Mouse (Mus musculus): ENCODE data around the gene L1td1. TPM values are rescaled to one million over a fixed set of nuclear protein-coding genes. Genes with fewer than 3 reads are reported as not detected.

L1td1 gene
- polyA plus RNA-seq (2014; fragmentation: Nextera tagmentation; extraction: Ambion mirVana): not detected in 2 replicates

DNA sequence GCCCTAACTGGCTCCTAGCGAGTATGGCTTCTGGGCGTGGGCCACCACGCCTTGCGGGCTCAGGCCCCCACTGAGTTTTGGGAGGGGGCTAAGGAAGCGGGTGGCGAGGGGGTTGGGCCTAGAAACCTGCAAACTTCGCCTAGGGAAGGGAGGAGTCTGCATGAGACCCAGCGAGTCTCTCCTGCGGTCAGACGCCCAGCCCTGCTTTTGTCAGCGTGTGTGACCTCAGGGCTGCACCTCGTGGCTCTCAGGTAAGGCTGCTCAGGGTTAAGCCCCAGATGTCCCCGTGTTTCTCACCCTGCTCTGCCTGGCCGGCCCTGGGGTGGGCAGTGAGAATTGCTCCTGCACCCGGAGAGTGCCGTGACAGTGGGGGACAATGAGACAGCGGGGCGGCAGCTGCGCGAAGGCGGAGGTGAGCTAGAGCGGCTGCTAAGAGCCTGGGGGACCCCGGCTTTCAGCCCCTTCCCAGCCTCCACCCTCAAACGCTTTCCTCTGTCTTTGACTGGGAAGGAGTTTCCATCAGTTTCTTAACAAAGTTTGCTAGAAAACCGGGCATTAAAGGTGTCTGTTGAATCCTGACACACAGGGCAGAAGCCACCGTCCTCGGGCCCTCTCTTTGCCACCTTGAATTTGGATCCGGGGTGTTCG lies at the start of gene L1td1:
Gene L1td1 (plus strand): TSS at position 145 of the 648 bp plus-strand sequence.
- peaks cover 16% of the 10 kb centered on the region for H3K27me3 ChIP-seq (ENCODE audit: control insufficient read depth, insufficient read depth, low read length)
- WGBS: 7% methylated on average over 29 of the region's 29 CpGs
- H3K36me3 ChIP-seq (ENCODE audit: control insufficient read depth, insufficient read depth, low read length): no peaks in the 10 kb centered on the region
- ATAC-seq (ENCODE audit: low read depth): peak; percentile 52; the same call in 1 of the 2 replicates
- H3K27ac ChIP-seq (ENCODE audit: low read depth, low read length): no peak within 1 kb of the TSS
- H3K4me1 ChIP-seq (ENCODE audit: control insufficient read depth, insufficient read depth, low read length): peaks cover 9% of the 10 kb centered on the region; the same call in 1 of the 2 replicates
- H3K4me2 ChIP-seq (ENCODE audit: low read depth, low read length): peak within 1 kb of the TSS; percentile 39
- peak within 1 kb of the TSS; percentile 32 for H3K9ac ChIP-seq (replicated peaks; ENCODE audit: low read depth, low read length)
- peak within 1 kb of the TSS; percentile 13; the same call in 1 of the 2 replicates for H3K4me3 ChIP-seq (ENCODE audit: low read depth, low read length)
- no peaks in the 10 kb centered on the region for H3K9me3 ChIP-seq (ENCODE audit: control insufficient read depth, low read length)

DNA sequence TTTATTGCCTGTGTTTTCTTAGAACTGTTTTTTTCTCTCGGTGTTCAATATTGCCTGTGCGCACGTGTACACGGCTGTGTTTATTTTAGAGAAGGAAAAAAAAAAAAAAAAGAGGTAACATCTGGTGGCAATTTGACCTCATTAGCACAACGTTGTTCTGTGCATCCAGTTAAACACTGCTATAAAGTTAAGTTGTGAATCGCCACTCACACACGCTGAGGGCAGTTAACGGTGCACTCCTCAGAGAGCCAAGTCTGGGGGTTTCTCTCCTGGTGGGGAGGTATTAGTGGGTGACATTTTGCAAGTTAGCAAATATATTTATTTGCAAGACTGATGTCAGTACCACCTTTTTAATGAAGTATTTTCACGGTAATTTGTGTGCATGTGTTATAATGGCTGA lies 49.0 kb upstream of the L1td1 start:
- no peak overlapping the region for H3K9ac ChIP-seq (replicated peaks; ENCODE audit: low read depth, low read length)
- WGBS: 35% methylated on average over 9 of the region's 9 CpGs
- H3K27ac ChIP-seq (ENCODE audit: low read depth, low read length): no peak overlapping the region
- no peak for ATAC-seq (ENCODE audit: low read depth)
- no peak overlapping the region for H3K4me2 ChIP-seq (ENCODE audit: low read depth, low read length)
- H3K36me3 ChIP-seq (ENCODE audit: control insufficient read depth, insufficient read depth, low read length): no peaks in the 10 kb centered on the region
- H3K9me3 ChIP-seq (ENCODE audit: control insufficient read depth, low read length): no peaks in the 10 kb centered on the region
- H3K27me3 ChIP-seq (ENCODE audit: control insufficient read depth, insufficient read depth, low read length): no peaks in the 10 kb centered on the region
- no peaks in the 10 kb centered on the region for H3K4me1 ChIP-seq (ENCODE audit: control insufficient read depth, insufficient read depth, low read length)
- no peak overlapping the region for H3K4me3 ChIP-seq (ENCODE audit: low read depth, low read length)

DNA sequence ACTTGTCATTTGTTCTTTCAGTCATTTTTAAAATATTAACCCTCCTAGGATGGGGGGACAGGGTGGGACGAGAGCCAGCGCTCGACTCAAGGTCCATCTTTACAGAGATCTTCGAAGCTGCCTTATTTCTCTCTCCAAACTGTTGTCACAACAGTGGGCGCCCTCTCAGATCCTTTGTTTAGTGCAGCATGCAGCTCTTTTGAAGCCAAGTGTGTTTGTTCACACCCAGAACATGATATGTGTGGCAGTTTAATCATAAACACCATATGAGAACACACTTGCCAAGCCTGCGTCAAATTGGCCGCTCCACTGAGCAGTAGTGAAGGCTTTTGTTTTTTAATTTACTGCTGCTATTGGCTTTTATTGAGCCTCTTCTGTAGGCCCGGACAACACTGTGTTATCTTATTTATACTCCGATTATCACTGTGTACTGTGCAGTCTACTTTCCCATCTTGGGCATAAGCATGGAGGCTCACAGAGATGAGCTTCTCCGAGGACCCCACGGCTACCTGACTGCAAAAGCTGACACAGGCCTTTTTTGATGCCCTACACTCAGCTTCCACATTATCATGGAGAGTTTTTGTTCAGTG lies 39.8 kb upstream of the L1td1 start:
- no peak overlapping the region for H3K9ac ChIP-seq (replicated peaks; ENCODE audit: low read depth, low read length)
- no peaks in the 10 kb centered on the region for H3K9me3 ChIP-seq (ENCODE audit: control insufficient read depth, low read length)
- H3K4me1 ChIP-seq (ENCODE audit: control insufficient read depth, insufficient read depth, low read length): peaks cover 4% of the 10 kb centered on the region; the same call in 1 of the 2 replicates
- H3K27me3 ChIP-seq (ENCODE audit: control insufficient read depth, insufficient read depth, low read length): no peaks in the 10 kb centered on the region
- H3K4me2 ChIP-seq (ENCODE audit: low read depth, low read length): no peak overlapping the region
- H3K27ac ChIP-seq (ENCODE audit: low read depth, low read length): no peak overlapping the region
- 57% methylated on average over 11 of the region's 11 CpGs for WGBS
- peak; percentile 50 for ATAC-seq (ENCODE audit: low read depth)
- no peaks in the 10 kb centered on the region for H3K36me3 ChIP-seq (ENCODE audit: control insufficient read depth, insufficient read depth, low read length)
- H3K4me3 ChIP-seq (ENCODE audit: low read depth, low read length): no peak overlapping the region

DNA sequence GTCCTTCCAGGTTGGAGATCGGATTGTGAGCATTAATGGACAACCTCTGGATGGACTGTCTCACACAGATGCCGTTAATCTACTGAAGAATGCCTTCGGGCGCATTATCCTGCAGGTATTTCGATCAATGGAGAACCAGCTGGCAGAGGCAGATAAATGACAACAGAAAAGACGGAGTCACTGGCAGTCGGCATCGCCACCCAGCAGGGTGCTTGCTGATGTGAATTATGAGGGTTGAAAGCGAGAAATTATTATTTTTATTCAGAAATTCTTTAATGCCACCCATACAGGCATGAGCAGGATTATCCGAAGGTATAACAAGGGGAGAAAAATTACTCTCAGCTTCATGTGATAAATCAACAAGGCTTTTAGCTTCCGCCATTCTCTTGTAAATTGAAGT lies 38.4 kb upstream of the L1td1 start:
- Histone ChIP-seq H3K9ac (replicated peaks; ENCODE audit: low read depth, low read length) (no peak overlapping the region), H3K27ac (ENCODE audit: low read depth, low read length) (no peak overlapping the region), H3K27me3 (ENCODE audit: control insufficient read depth, insufficient read depth, low read length) (no peaks in the 10 kb centered on the region), H3K9me3 (ENCODE audit: control insufficient read depth, low read length) (no peaks in the 10 kb centered on the region), H3K36me3 (ENCODE audit: control insufficient read depth, insufficient read depth, low read length) (no peaks in the 10 kb centered on the region), H3K4me3 (ENCODE audit: low read depth, low read length) (no peak overlapping the region), H3K4me1 (ENCODE audit: control insufficient read depth, insufficient read depth, low read length) (peaks cover 4% of the 10 kb centered on the region; the same call in 1 of the 2 replicates), H3K4me2 (ENCODE audit: low read depth, low read length) (peak overlapping the region; percentile 9; the same call in 1 of the 2 replicates)
- WGBS: 39% methylated on average over 11 of the region's 11 CpGs
- peak; percentile 10; the same call in 1 of the 2 replicates for ATAC-seq (ENCODE audit: low read depth)

DNA sequence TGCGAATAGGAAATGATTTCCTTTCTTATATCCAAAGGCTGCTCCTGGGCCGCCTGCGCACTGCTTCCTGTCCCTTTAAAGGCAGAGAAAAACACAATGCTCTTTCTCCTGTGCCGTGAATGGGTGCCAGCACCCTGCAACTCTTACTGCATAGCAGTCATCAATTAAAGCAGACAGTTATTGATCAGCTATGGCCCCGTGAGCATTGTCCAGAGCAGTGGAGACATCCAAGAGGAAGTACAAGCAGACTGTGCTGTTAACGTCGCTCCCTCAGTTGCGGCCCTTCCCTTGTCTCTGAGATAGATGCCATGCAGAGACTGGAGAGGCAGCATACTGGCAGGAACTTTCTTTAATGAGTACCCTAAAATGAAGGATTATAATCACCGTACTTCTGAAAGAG lies 38.0 kb upstream of the L1td1 start:
- ATAC-seq (ENCODE audit: low read depth): peak; percentile 38; the same call in 1 of the 2 replicates
- Histone ChIP-seq H3K4me3 (ENCODE audit: low read depth, low read length) (no peak overlapping the region), H3K4me2 (ENCODE audit: low read depth, low read length) (peak overlapping the region; percentile 9; the same call in 1 of the 2 replicates), H3K9me3 (ENCODE audit: control insufficient read depth, low read length) (no peaks in the 10 kb centered on the region), H3K27ac (ENCODE audit: low read depth, low read length) (no peak overlapping the region), H3K4me1 (ENCODE audit: control insufficient read depth, insufficient read depth, low read length) (peaks cover 4% of the 10 kb centered on the region; the same call in 1 of the 2 replicates), H3K27me3 (ENCODE audit: control insufficient read depth, insufficient read depth, low read length) (no peaks in the 10 kb centered on the region), H3K36me3 (ENCODE audit: control insufficient read depth, insufficient read depth, low read length) (no peaks in the 10 kb centered on the region), H3K9ac (replicated peaks; ENCODE audit: low read depth, low read length) (no peak overlapping the region)
- 37% methylated on average over 9 of the region's 9 CpGs for WGBS

DNA sequence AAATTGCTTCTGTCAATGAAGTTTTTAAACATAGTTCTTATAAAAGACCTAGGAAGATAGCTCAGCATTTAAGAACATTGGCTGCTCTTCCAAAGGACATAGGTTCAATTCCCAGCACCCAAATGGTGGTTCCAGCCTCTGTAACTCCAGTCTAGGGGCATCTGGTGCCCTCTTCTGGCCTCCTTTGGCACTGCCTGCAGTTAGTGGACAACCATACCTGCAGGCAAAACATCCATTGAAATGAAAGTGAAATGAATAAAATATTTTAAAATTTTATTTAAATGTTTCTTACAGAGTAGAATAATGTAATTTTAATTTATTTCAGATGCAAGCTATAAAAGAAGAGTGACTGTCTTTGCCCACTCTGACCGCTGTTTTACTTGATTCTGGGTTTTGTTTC lies 36.5 kb upstream of the L1td1 start:
- no peaks in the 10 kb centered on the region for H3K27me3 ChIP-seq (ENCODE audit: control insufficient read depth, insufficient read depth, low read length)
- 94% methylated on average over 1 of the region's 1 CpGs for WGBS
- H3K27ac ChIP-seq (ENCODE audit: low read depth, low read length): no peak overlapping the region
- H3K4me2 ChIP-seq (ENCODE audit: low read depth, low read length): no peak overlapping the region
- no peaks in the 10 kb centered on the region for H3K36me3 ChIP-seq (ENCODE audit: control insufficient read depth, insufficient read depth, low read length)
- H3K4me1 ChIP-seq (ENCODE audit: control insufficient read depth, insufficient read depth, low read length): peaks cover 4% of the 10 kb centered on the region; the same call in 1 of the 2 replicates
- H3K9ac ChIP-seq (replicated peaks; ENCODE audit: low read depth, low read length): no peak overlapping the region
- no peaks in the 10 kb centered on the region for H3K9me3 ChIP-seq (ENCODE audit: control insufficient read depth, low read length)
- no peak for ATAC-seq (ENCODE audit: low read depth)
- H3K4me3 ChIP-seq (ENCODE audit: low read depth, low read length): no peak overlapping the region

DNA sequence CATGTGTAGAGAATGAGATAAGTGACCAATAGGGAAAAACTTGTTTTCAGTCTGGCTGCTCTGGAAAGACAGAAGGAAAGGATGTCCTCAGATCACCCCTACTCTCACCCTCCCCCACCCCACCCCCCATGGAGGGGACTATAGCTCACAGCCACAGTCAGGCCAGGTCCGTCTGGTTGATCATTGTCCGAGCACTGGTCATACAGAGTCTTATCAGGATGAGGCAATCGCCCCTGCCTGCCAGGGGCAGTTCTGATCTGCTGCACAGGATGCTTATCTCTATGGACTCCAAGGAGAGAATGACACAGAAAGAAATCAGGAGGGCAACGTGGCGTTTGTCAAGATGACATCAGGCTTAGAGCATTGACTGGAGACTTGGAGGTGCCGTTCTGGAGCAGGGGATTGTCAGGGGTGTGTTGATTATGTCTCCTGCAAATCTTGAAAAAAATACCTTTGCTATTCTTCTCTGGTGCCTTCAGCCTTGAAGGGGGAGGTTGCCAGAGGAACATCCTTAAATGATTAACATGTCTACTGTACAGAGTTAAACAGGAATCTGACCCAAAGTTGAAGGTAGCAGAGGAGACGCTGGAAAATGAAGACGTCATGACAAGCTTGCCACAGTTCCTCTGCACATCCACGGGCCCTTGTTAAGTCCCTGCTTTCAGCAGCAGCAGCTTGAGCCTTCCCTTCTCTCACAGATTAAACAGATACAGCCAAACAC lies 32.9 kb upstream of the L1td1 start:
- Histone ChIP-seq H3K9me3 (ENCODE audit: control insufficient read depth, low read length) (no peaks in the 10 kb centered on the region), H3K36me3 (ENCODE audit: control insufficient read depth, insufficient read depth, low read length) (no peaks in the 10 kb centered on the region), H3K4me3 (ENCODE audit: low read depth, low read length) (no peak overlapping the region), H3K27me3 (ENCODE audit: control insufficient read depth, insufficient read depth, low read length) (no peaks in the 10 kb centered on the region), H3K4me2 (ENCODE audit: low read depth, low read length) (no peak overlapping the region), H3K27ac (ENCODE audit: low read depth, low read length) (no peak overlapping the region), H3K9ac (replicated peaks; ENCODE audit: low read depth, low read length) (no peak overlapping the region), H3K4me1 (ENCODE audit: control insufficient read depth, insufficient read depth, low read length) (no peaks in the 10 kb centered on the region)
- no peak for ATAC-seq (ENCODE audit: low read depth)
- 74% methylated on average over 9 of the region's 9 CpGs for WGBS

DNA sequence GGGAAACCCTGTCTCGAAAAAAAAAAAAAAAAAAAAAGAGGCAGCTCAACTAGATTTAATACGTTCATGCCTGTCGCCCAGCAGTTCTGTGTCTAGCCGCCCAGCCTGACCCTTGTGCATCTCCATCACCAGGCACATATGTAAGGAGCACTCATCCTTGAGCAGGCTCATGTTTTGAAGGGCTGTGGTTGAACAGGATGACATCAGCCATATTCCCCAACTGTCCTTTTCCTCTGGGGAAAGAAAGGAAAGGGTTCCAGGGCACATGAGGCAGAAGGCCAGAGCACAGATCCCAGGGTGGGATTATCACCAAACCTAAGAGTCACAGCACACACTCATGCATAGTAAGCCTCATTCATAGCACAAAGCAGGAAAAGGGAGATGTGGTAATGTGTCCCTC lies 28.6 kb upstream of the L1td1 start:
- no peaks in the 10 kb centered on the region for H3K27me3 ChIP-seq (ENCODE audit: control insufficient read depth, insufficient read depth, low read length)
- no peak for ATAC-seq (ENCODE audit: low read depth)
- H3K9ac ChIP-seq (replicated peaks; ENCODE audit: low read depth, low read length): no peak overlapping the region
- H3K27ac ChIP-seq (ENCODE audit: low read depth, low read length): no peak overlapping the region
- H3K4me1 ChIP-seq (ENCODE audit: control insufficient read depth, insufficient read depth, low read length): no peaks in the 10 kb centered on the region
- no peaks in the 10 kb centered on the region for H3K9me3 ChIP-seq (ENCODE audit: control insufficient read depth, low read length)
- WGBS: 84% methylated on average over 4 of the region's 4 CpGs
- H3K36me3 ChIP-seq (ENCODE audit: control insufficient read depth, insufficient read depth, low read length): no peaks in the 10 kb centered on the region
- H3K4me3 ChIP-seq (ENCODE audit: low read depth, low read length): no peak overlapping the region
- no peak overlapping the region for H3K4me2 ChIP-seq (ENCODE audit: low read depth, low read length)

DNA sequence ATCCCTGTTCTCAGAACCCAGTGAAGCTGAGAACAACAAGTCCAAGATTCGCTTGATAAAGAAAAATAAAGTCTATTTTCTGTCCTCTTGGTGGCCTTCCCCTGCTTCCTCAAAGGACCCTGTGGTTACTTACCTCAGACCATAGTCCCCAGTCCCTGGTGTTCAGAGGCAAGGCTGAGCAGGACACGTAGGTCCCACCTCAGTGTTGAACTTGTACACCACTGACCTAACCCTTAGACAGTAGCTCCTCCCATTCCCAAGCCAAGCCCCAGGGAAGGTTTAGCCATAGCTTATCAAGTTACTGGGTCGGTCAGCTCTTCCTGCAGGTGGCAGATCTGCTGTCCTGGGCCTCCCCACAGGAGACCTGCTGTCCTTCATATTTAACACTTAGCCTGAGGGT lies 27.6 kb upstream of the L1td1 start:
- no peaks in the 10 kb centered on the region for H3K9me3 ChIP-seq (ENCODE audit: control insufficient read depth, low read length)
- H3K27me3 ChIP-seq (ENCODE audit: control insufficient read depth, insufficient read depth, low read length): no peaks in the 10 kb centered on the region
- H3K4me3 ChIP-seq (ENCODE audit: low read depth, low read length): no peak overlapping the region
- H3K27ac ChIP-seq (ENCODE audit: low read depth, low read length): no peak overlapping the region
- H3K9ac ChIP-seq (replicated peaks; ENCODE audit: low read depth, low read length): no peak overlapping the region
- no peaks in the 10 kb centered on the region for H3K4me1 ChIP-seq (ENCODE audit: control insufficient read depth, insufficient read depth, low read length)
- H3K36me3 ChIP-seq (ENCODE audit: control insufficient read depth, insufficient read depth, low read length): no peaks in the 10 kb centered on the region
- H3K4me2 ChIP-seq (ENCODE audit: low read depth, low read length): no peak overlapping the region
- ATAC-seq (ENCODE audit: low read depth): no peak
- 73% methylated on average over 3 of the region's 3 CpGs for WGBS
